Mouse (Mus musculus) hindbrain, embryonic 14.5 days (tissue): ENCODE measurements around the gene Lnp1. TPM values are rescaled to one million over a fixed set of nuclear protein-coding genes. Genes with fewer than 3 reads are reported as not detected.

Experiments
- ATAC-seq: fragments of 200-750 bp; cut with Nextera tagmentation; 2 replicates; pipeline ENCODE4 v1.8.0; 2017; ENCODE audit warnings: moderate number of reproducible peaks, mild to moderate bottlenecking, moderate TSS enrichment, moderate library complexity; ENCODE audit not compliant: low FRiP score
- DNase-seq: peaks from one replicate; pipeline ENCODE4 v3.0.0-alpha.2; 2015; ENCODE audit warnings: low spot score
- H3K27ac ChIP-seq: fragments of 300-500 bp; sonication (generic); 2 replicates; pipeline ENCODE4 v1.5.1; 2014; ENCODE audit warnings: mild to moderate bottlenecking, moderate library complexity
- H3K27me3 ChIP-seq: fragments of 300-500 bp; sonication (generic); 2 replicates; pipeline ENCODE4 v1.6.1; 2014; ENCODE audit warnings: mild to moderate bottlenecking, low read length, mixed read lengths; ENCODE audit not compliant: control insufficient read depth, insufficient read depth
- H3K36me3 ChIP-seq: fragments of 300-500 bp; sonication (generic); replicated peaks from 2 replicates; pipeline ENCODE4 v1.6.1; 2014; ENCODE audit not compliant: control insufficient read depth, insufficient read depth
- H3K4me1 ChIP-seq: fragments of 300-500 bp; sonication (generic); replicated peaks from 2 replicates; pipeline ENCODE4 v1.6.1; 2014; ENCODE audit warnings: antibody characterized with exemption, low read length, mixed read lengths; ENCODE audit not compliant: control insufficient read depth, insufficient read depth
- H3K4me2 ChIP-seq: fragments of 300-500 bp; sonication (generic); replicated peaks from 2 replicates; pipeline ENCODE4 v1.6.1; 2014; ENCODE audit warnings: mild to moderate bottlenecking, moderate library complexity
- H3K4me3 ChIP-seq: fragments of 300-500 bp; sonication (generic); replicated peaks from 2 replicates; pipeline ENCODE4 v1.5.1; 2014; ENCODE audit warnings: mild to moderate bottlenecking, low read length
- H3K9ac ChIP-seq: fragments of 300-500 bp; sonication (generic); 2 replicates; pipeline ENCODE4 v1.6.1; 2014
- H3K9me3 ChIP-seq: fragments of 300-500 bp; sonication (generic); 2 replicates; pipeline ENCODE4 v1.6.1; 2016; ENCODE audit warnings: low read length; ENCODE audit not compliant: control insufficient read depth
- WGBS: fragments of 180-500 bp; shearing (Covaris S2); extraction: QIAGEN DNeasy Blood & Tissue Kit; methylation state at CpG from one replicate; pipeline ENCODE4 v1.1.7; 2014; 5-methylcytosine and 5-hydroxymethylcytosine counted together
- polyA plus RNA-seq: library from polyadenylated mRNA; unstranded; fragments of >200 nt; fragmentation: Nextera tagmentation; extraction: Ambion mirVana; gene quantifications from 2 replicates; pipeline ENCODE4 v1.2.1, GENCODE M21; 2014

The Lnp1 gene
- polyA plus RNA-seq, 1 experiment from 2014 or later: 0.31 TPM

DNA sequence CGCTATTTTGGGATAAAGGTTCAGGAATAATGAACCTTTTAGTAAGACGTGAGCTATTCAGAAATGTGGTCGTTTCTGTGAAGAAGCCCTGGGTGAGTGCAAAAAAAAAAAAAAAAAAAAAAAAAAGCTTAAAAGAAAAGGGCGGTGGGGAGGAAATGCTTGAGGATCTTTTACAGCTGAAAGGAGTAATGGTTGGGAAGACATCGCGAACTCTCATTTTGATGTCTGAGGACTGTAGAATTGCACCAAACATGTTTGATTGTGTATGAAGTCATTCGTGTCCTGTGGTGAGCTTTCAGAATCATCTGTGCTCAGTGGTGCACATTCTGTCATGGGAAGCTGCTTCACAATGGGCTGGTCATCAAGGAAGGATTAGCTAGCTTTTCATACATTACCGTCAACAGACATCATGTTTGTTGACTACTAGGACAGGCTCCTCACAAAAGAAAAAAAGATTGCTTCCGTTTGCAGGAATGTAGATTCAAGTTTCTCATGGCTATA lies 41.2 kb downstream of the Lnp1 start:
- no peaks in the 10 kb centered on the region; the same call in 1 of the 2 replicates for H3K4me1 ChIP-seq
- H3K4me2 ChIP-seq: peak overlapping the region; percentile 77
- H3K4me3 ChIP-seq: peak overlapping the region; percentile 43
- H3K36me3 ChIP-seq: no peaks in the 10 kb centered on the region
- H3K27ac ChIP-seq: no peak overlapping the region
- H3K27me3 ChIP-seq: no peaks in the 10 kb centered on the region
- no peak for ATAC-seq
- peak overlapping the region; percentile 49; the same call in 1 of the 2 replicates for H3K9ac ChIP-seq
- DNase-seq: no peak
- no peaks in the 10 kb centered on the region for H3K9me3 ChIP-seq
- WGBS: 25% methylated on average over 9 of the region's 9 CpGs

DNA sequence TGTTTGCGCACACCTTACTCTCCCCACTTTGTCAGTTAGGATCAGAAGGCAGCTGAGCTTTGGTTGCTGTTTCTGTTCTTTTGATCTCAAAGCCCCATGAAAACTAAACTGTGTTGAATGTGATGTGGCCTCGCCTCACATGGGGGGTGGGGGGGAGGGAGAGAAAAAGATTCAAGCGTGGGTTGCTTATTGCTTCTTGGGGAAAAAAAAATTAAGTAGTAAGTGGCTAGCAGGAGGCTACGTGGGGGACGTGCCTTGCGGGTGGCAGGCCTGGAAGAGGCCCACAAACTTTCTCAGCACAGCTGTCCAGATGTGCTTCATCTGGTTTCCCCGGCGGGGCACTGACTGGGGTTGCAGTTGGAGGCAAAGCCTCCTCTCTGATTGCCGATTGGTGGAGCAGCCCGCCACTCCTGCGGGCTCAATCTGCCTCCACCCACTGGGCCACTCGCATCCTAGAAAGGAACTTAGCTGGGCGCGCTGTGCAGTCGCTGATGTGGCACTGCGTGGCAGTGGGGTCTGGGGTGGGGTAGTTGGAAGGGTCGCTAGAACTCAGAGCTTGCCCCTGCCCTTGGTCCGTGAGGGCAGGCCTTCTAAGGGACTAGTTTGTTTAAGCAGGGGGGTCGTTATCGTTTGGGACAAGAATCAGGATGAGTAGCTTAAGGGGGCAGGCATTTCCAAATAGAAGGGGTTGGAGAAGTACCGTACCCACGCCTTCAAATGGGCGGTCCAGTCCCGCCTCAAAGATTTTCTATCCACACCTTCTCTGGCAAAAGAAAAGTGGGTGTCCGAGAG lies 41.8 kb downstream of the Lnp1 start, which contains the start of gene Tmem45a:
Gene Tmem45a, minus strand, starts transcription at position 343 of the 792 bp plus-strand sequence.
- Histone ChIP-seq H3K9ac (peak within 1 kb of the TSS; percentile 49), H3K9me3 (no peaks in the 10 kb centered on the region), H3K27ac (no peak within 1 kb of the TSS), H3K4me3 (peak within 1 kb of the TSS; percentile 43), H3K4me2 (peak within 1 kb of the TSS; percentile 77), H3K36me3 (no peaks in the 10 kb centered on the region), H3K4me1 (no peaks in the 10 kb centered on the region; the same call in 1 of the 2 replicates), H3K27me3 (no peaks in the 10 kb centered on the region)
- ATAC-seq (peak; percentile 99), DNase-seq (peak; percentile 78)
- 4% methylated on average over 25 of the region's 25 CpGs for WGBS

DNA sequence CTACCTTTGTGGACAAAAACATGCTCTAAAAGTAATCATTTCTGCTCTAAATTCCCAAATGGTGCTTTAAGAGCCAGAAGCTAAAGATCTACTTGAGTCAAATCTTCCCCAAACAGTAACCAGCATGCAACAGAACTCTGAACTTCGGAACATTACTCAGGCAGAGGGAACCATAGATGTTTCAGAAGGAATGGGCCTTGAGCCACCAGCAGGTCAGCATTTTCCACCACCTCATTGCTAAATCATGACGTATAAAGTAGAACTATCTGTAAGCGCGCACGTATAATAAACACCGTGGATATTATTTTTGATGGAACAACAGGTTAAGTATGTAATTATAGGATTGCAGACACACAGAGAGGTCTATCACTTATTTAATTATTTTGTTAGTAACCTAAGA lies 43.0 kb downstream of the Lnp1 start:
- 98% methylated on average over 6 of the region's 6 CpGs for WGBS

DNA sequence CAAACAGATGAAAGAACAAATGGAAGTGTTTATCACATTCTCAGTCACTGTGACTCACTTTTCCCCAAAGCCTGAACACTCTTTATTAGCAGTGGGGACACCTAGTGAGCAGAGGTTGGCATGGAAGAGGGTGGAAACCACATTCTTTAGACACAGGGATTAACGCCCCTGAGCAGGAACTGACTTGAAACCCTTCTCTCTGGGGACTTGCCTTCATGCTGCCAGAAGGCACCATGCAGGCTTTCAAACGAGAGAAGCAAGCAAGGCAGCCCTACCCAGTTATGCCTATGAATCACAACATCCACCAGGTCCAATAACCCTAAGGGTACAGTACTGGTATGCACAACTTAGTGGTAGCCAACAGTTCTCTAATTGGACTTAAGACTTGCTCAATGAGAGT lies 54.5 kb downstream of the Lnp1 start:
- no peak for ATAC-seq
- H3K36me3 ChIP-seq: no peaks in the 10 kb centered on the region

More for the DNA sequence above, 43.0 kb downstream of the Lnp1 start:
- Histone ChIP-seq H3K27ac (no peak overlapping the region), H3K9ac (no peak overlapping the region), H3K36me3 (no peaks in the 10 kb centered on the region), H3K27me3 (no peaks in the 10 kb centered on the region), H3K9me3 (no peaks in the 10 kb centered on the region), H3K4me2 (no peak overlapping the region), H3K4me1 (no peaks in the 10 kb centered on the region; the same call in 1 of the 2 replicates), H3K4me3 (no peak overlapping the region)
- no peak for ATAC-seq
- DNase-seq: no peak

DNA sequence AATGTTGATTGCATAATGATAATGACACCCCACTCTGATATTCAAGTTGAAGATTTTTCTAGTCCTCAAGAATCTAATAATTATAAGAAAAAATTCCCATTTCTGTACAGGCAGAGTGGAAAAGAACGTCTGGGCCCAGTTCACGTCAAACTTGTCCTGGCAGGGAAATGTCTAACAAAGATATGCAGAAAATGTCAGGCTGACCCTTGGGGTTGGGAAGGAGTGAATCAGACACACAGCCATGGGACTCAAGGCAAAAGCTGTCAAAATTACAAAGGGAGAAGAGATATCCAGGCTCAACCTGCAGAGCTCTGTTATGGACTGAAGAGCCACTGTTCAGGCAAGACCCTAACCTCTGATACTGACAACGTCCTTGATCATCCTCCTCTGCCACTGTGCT lies 57.4 kb downstream of the Lnp1 start:
- Histone ChIP-seq H3K36me3 (no peaks in the 10 kb centered on the region), H3K9me3 (no peaks in the 10 kb centered on the region), H3K4me2 (no peak overlapping the region), H3K27ac (no peak overlapping the region), H3K4me1 (no peaks in the 10 kb centered on the region), H3K4me3 (no peak overlapping the region), H3K27me3 (no peaks in the 10 kb centered on the region), H3K9ac (no peak overlapping the region)
- ATAC-seq (no peak), DNase-seq (no peak)
- 76% methylated on average over 3 of the region's 3 CpGs for WGBS

More for the DNA sequence above, 54.5 kb downstream of the Lnp1 start:
- Histone ChIP-seq H3K4me1 (no peaks in the 10 kb centered on the region), H3K4me3 (no peak overlapping the region), H3K9me3 (no peaks in the 10 kb centered on the region), H3K27ac (no peak overlapping the region), H3K4me2 (no peak overlapping the region), H3K27me3 (no peaks in the 10 kb centered on the region), H3K9ac (no peak overlapping the region)
- WGBS: 54% methylated on average over 2 of the region's 2 CpGs
- DNase-seq: no peak

DNA sequence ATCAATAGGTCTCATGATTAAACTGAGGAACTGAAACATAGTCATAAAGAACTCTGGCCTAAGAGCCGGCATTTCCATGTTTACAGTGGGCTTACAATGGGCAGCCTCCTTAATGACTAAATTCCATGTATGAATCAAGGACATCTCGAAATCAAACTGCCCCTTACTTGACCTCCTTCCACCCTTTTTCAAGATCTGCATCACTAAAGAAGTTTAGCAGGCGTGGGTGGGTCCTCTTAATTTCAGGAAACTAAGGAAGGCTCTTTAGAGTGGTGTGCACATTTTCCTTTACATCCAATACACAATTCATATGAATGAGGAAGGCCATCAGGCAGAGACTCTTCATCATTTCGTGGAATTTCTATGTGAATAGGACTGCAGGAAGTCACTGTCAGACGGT lies 59.5 kb downstream of the Lnp1 start:
- Histone ChIP-seq H3K9ac (no peak overlapping the region), H3K27me3 (no peaks in the 10 kb centered on the region), H3K4me1 (no peaks in the 10 kb centered on the region), H3K36me3 (no peaks in the 10 kb centered on the region), H3K9me3 (no peaks in the 10 kb centered on the region), H3K4me2 (no peak overlapping the region), H3K4me3 (no peak overlapping the region), H3K27ac (no peak overlapping the region)
- 87% methylated on average over 5 of the region's 5 CpGs for WGBS
- DNase-seq: no peak
- no peak for ATAC-seq

DNA sequence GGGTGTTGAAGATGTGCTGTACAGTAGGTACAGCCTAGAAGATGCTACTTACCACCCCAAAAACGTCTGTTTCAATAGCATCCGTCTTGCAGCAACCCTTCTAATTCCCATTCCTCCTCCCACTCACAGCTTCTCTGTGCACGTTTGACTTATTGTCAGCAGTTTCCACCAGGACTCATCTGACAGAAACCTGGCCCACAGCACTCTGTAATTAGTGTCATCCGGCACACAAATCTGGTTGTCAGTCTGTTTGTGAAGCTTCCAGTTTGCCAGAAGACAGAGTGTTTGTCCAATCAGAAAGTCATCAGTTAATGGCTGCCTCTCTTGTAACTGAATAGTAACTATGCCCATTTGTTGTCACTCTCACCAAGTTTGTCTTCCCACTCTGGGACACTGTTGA lies 60.3 kb downstream of the Lnp1 start:
- no peak for DNase-seq
- no peak overlapping the region for H3K27ac ChIP-seq

More for the DNA sequence above, 60.3 kb downstream of the Lnp1 start:
- Histone ChIP-seq H3K4me2 (no peak overlapping the region), H3K4me1 (no peaks in the 10 kb centered on the region), H3K27me3 (no peaks in the 10 kb centered on the region), H3K36me3 (no peaks in the 10 kb centered on the region), H3K9me3 (no peaks in the 10 kb centered on the region), H3K9ac (no peak overlapping the region), H3K4me3 (no peak overlapping the region)
- ATAC-seq: no peak
- WGBS: 82% methylated on average over 4 of the region's 4 CpGs

Other genes starting within 250 kb of the Lnp1 start
- gene Tfg, start 210.6 kb downstream of the Lnp1 start, polyA plus RNA-seq: 161 and 188 TPM in 2 replicates
- gene Adgrg7, start 132.2 kb downstream of the Lnp1 start, polyA plus RNA-seq: not detected in 2 replicates
- 7.8 and 9.8 TPM in 2 replicates for gene Tmem45a, start 41.9 kb downstream of the Lnp1 start, polyA plus RNA-seq
- 0.16 and 0.20 TPM in 2 replicates for gene Tmem45a2, start 143.3 kb upstream of the Lnp1 start, polyA plus RNA-seq
- gene Tomm70a, start 193.6 kb upstream of the Lnp1 start, polyA plus RNA-seq: 87.9 and 100 TPM in 2 replicates
- 49.1 and 50.3 TPM in 2 replicates for gene Nit2, start 239.3 kb upstream of the Lnp1 start, polyA plus RNA-seq